Mouse (Mus musculus) gastrocnemius, adult 8-10 months (tissue): ENCODE measurements around the gene Vkorc1. TPM values are rescaled to one million over a fixed set of nuclear protein-coding genes. Genes with fewer than 3 reads are reported as not detected.
A peak's percentile ranks its signal among the peaks of the same experiment; 100 is the strongest.
"Not testable (repeated sequence)": the region's sequence is repeated elsewhere in the genome, so short reads cannot be mapped to it uniquely, and the experiment has no call there.

Experiments
- DNase-seq, 2 experiments: peaks; one replicate each; pipeline ENCODE4 v3.0.0; 2022; ENCODE audit warnings: low spot score in 2 of 2
- total RNA-seq, 4 experiments: library from RNA; stranded (reverse); gene quantifications; 2 replicates each; pipeline ENCODE4 v1.2.4; 2022

Vkorc1 gene
- total RNA-seq = 1 to 10 TPM; 5.3 to 9.9 (median 8.6) TPM

DNA sequence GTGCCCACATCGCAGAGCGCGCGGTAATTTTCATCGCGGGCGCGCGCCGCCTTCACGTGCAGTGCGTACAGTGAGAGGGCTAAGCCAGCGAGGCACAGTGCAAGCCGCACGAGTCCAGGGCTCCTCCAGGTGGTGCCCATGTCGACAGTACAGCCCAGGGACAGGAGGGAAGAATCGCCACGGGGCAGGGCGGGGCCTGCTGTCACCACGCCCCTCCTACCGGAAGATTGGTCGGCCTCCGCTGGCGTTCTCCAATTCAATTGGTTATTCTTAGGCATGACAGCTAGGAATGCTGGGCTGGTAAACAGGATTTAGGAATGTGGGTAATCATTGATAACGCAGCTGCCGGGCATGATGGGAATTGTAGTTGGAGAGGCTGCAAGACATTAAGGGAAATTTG is at the start of gene Vkorc1, which contains the start of gene Gm21974:
Vkorc1 (minus strand) TSS at position 176 of the 400 bp plus-strand sequence.
Gm21974 (minus strand) TSS at position 13 of the 400 bp plus-strand sequence.
- peak; percentile 95 for DNase-seq

DNA sequence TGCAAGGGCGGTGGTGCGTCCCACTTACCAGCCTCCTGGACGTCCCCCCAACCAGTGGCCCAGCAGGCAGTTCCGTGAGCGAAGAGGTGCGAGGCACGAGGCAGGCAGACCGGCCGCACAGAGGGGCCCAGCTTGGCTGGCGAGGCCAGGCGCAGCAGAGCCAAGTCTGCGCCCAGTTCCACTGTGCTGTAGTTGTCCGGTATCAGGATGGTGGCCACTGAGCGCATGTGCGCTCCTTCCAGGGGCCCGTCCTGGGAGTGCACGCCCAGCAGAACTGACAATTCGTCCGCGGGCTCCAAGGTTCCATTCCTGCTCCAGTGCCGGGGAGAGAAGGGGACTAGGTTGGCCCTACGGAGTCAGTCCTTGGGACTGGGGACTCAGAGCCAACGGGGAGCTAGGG is 49.2 kb upstream of the Vkorc1 start:
- no peak for DNase-seq

DNA sequence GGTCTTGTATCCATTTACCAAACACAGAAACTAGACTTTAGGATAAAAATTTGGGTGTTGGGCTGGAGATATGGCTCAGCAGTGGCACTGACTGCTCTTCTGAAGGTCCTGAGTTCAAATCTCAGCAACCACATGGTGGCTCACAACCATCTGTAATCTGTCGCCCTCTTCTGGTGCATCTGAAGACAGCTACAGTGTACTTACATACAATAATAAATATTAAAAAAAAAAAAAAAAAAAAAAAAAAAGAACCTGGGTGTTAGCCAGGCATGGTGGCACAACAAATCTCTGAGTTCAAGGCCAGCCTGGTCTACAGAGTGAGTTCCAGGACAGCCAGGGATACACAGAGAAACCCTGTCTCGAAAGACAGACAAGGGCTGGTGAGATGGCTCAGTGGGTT is 46.7 kb upstream of the Vkorc1 start:
- DNase-seq = not testable (repeated sequence)

DNA sequence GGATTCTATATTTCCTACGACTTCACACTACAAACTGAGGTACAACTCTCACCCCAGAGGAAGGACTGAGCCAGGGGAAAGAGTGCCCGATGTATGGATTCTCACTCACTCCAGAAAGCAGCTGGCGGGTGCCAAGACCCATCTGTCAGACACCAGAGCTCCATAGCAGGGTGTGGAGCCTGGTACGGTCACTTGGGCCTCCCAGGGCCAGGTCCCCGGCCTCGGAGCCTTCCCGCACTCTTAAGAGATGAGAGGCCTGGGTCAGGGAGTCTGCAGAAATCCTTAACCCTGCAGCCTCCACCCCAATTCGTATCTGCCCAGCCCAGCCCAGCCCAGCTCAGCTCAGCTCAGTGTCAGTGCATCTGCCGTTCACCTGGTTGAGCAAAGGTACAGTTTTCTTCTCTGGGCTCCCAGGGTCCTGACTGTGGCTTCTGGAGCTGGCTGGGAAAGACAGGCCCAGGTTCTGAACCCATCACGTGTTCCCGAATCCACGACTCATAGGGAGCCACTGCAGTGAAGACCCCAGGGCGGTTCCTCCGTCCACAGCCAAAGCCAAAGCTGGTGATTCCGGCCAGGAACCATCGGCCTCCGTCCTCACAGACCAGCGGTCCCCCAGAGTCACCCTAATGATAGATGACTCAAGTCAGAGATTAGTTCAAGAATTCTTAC is 40.9 kb upstream of the Vkorc1 start:
- no peak for DNase-seq

DNA sequence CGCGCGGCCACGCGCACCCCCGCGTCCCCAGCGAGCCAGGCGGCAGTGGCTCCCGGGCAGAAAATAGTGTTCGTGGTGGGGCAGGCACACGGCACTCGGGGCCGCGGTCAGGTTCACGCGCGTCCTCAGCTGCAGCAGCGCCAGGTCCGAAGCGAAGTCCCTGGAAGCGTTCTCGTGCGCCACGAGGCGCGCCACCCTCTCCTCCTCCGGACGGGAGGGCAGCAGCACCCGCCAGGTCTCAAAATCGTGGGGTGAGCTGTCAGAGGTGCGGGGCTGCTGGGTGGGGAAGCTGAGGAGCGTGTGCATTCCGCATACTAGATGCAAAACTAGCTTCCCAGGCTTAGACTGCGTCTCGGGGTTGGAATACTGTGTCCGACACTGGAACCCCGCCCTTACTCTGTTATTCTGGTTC is 40.3 kb upstream of the Vkorc1 start:
- no peak for DNase-seq

DNA sequence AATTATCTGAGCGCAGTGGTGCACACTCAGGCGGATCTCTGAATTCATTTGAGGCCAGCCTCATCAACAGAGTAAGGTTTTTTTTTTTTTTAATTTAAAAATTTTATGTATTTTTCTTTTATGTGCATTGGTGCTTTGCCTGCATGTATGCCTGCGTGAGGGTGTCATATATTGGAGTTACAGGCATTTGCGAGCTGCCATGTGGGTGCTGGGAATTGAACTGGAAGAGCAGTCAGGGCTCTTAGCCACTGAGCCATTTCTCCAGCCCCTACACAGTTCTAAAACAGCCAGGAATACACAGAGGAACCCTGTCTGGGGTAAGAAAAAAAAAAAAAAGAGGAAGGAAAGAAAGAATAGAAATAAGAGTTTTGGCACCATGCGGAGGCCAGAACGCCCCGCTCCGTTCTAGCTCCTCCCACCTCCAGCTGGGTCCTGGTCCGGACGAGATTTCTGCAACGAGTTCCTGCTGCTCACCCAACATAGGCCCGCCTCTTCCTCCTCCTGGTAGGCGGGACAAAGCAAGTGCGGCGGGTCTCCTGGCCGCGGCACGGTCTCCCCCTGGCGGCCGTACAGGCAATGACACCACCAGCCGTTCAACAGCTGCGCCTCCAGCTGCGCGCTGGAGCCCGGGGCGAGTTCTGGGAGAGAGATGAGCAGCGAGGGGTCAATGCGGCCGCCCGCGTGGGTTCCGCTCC is 39.8 kb upstream of the Vkorc1 start:
- peak; percentile 90 to 95 for DNase-seq

DNA sequence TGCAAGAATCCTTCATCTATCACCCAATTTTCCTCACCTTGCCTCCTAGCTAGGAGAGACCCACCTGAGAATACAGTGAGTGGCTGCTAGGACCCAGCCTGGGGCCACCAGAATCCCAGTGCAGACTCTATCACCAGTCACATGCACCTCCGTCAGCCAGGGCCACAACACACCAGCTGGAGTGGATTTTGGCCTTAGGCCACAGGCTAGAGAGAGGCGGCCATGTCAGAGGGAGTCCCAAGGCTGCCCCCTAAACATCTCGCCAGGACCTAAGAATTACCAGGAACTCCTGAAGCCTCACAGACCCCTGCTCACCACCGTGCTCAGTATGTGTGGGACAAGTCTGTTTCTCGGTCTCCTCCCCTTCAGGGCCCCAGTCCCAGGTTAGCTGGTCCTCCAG is 38.7 kb upstream of the Vkorc1 start:
- DNase-seq = no peak

DNA sequence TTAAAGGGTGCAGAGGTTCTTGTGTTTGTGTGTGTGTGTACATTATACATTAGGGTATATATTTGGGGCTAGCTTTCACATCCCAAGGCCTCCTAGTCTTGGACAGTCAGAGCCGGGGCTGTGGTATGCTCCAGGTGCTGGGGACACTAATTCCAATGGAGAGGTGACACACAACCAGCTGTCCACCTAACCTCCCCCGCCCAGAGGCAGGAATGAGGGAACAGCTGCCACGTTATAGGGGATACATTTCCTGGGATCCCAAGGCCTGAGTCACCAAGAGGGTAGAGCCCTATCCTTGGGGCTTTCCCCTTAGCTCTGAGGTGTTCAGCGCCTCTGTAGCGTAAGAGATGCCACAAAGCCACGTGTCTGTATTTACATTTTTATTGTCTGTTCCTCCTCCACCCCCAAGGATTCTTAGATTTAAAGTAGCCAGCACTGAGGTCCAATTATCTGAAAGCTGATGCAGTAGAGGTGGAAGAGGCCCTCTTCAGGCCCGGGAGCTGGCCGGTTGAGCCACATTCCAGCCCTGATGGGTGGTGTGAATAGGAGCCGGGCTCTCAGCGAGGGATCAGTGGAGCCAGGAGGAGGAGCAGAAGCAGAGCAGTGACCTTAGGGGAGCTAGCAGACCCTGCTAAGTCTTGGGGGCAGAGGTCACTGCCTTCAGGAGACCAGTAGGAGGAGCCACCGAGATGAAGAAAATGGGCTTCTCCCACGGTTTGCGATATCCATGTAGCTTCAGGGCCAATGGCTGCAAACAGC is 37.0 kb upstream of the Vkorc1 start:
- no peak for DNase-seq

DNA sequence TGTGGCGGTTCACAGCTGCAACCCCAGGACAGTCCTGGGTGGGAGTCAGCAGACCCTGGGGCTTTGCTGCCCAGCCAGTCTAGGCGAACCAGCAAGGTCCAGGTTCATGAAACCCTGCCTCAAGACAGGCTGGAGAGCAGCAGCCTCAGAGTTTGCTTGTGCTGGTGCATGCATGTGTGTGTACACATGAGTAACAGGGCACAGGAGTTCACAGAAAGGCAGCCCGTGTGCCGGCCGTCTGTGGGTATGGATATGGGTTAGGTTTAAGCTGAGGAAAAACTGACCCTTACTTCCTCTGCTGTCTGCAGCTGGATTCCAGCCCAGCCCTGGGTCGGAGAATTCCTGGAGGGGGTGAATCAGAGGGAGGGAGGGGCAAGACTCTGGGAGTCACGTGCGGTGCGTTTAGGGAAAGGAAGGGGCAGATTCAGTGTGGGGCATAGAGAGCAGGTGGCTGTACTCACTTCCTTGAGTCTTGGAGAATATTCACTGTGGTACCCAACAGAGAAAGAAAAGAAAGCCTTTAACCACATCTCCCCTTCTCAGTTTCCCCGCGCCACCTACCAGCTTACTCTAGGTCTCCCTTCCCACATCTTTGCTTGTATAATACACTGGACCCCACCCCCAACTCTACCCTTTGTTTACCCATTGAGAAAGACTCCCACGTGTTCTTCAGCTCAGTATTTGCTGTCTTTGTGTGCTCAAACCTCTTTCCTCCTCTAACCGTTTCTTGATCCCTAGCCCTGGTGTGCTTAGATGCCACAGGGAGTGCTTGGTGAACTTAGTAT is 36.1 kb upstream of the Vkorc1 start:
- DNase-seq = no peak

DNA sequence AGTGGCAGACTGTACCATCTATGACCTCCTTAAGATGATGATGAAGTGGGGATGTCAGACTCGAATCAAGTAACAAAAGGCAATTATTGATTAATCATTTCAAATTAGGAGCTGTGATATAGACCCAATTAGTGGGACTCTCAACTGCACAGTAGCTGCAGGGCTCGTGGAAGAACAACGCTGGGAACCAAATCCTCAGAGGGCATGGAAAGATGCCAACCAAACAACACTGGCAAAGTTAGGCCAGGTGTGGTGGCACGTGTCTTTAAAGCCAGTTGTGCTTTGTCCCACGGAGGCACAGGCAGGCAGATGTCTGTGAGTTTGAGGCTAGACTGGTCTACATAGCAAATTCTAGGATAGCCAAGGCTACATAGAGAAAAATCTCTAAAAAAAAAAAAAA is 35.2 kb upstream of the Vkorc1 start:
- DNase-seq = no peak

DNA sequence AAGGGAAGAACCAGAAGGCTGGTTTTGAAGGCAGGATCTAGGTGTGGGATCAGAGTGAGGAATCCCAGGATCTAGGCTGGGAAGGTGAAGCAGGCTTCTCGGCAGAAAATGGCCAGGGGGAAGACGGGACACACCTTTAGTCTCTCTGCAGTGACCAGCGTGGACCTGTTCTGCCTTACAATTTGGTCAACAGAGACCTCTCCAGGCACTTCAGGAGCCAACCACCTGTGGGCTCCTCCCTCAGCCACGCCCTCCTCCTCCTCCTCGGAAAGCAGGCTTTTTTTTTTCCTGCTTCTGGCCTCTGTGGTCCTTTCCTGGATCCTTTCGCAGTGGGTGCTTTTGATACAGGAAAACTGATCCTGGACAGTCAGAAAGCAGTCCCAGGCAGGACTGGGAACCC is 34.5 kb upstream of the Vkorc1 start, which contains the start of gene Prss8:
Prss8 (minus strand) TSS at position 182 of the 400 bp plus-strand sequence.
- no peak for DNase-seq

DNA sequence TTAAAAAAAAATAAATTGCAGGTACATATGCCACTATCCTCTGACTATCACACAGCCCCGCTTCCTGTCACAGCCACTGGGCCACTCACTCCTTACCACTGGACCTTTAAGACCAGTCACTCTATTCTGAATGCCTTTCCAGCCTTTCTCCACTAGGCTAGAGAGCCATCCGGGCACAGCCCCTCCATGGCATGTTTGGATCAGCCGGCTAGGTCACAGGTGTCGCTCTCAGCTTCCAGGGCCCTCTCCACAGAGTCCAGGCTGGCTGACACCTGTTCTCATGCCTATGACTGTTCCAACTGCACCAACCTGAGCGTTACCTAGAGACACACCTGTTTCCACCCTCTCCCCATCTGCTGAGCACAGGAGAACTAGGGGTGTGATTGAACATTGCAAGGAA is 33.2 kb upstream of the Vkorc1 start:
- no peak for DNase-seq

DNA sequence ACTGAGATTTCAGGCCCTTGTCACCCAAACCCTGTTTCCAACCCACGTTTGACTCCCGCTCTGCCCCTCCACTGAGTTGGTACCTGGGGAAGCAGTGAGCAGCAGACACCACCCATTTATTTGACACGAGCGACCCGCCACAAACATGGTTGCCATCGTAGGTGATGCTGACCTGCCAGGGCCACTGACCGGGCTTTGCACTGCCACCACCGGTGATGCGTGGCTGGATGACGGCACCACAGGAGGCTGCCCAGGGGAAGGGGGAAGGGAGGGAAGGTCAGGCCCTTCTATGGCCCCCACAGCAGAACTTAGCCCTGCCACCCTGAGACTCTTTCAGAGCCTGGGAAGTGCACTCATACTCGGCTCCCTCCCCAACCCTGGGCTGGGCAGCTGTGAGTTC is 32.3 kb upstream of the Vkorc1 start:
- DNase-seq = no peak

DNA sequence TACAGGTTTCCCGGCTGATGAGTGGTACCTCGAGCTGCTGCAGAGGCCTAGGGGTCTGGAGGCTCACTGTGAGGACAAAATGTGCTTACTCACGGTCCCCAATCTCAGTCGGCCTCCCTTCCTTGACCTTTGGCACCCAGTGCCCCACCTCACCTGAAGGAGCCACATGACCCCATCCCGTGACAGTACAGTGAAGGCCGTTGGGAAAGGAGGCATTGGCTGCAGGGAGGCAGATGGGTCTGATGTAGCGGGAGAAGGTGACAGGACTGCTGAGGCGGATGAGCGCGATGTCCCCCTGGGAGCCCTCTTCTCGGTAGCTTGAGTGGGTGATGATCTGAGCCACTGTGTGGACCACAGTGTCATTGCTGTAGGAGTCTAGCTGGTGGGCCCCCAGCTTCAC is 31.4 kb upstream of the Vkorc1 start:
- no peak for DNase-seq

DNA sequence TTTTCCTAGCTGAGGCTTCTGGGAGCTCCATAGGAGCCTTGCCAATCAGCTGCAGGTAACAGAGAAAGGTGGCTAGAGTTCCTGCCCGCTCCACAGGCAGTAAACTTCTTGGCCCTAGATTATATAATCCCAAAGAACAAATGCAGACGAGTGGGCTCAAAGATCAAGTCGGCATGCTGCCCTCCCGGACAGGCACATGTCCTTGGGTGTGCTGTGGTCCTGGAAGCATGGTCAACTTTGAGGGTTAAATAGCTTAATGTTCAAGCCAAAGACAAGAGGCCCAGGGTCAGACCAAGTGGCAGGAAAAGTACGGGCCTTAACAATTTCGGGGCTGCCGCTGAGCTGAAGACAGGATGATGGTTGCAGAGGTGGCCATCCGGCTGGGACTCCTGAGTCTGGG is 30.6 kb upstream of the Vkorc1 start:
- DNase-seq = no peak

DNA sequence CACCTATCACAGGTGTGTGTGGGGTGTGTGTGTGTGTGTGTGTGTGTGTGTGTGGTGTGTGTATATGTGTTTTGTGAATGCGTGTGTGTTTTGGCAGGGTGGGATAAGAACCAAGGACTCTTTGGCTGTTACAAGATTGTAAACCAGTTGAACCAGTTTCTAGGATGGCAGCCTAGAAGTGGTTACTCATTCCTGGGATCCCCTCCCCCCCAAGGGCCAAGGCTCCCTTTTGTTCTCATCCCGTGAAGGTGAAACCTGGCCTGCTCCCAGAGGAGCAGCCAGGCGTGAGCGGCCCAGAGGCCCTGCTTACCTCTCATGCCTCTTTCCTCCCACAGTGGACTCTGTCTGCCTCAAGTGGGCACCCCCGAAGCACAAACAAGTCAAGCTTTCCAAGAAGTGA is 29.8 kb upstream of the Vkorc1 start:
- DNase-seq = no peak

DNA sequence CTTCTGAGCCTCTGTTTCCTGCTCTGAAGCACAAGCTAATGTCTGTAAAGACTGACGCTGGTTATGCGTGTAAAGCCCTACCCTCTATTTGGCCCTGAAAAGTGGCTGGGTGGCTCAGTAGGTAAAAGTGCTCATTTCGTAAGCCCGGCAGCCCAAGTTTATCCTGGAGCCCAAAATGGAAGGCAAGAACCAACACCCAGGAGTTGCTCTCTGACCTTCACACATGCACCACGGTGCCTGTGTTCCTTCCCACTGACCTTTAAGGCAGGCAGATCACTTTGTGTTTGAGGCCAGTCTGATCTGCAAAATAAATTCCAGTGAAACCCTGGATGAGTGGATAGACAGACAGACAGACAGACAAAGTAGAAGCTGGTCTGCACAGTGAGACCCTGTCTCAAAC is 28.3 kb upstream of the Vkorc1 start:
- DNase-seq = no peak

DNA sequence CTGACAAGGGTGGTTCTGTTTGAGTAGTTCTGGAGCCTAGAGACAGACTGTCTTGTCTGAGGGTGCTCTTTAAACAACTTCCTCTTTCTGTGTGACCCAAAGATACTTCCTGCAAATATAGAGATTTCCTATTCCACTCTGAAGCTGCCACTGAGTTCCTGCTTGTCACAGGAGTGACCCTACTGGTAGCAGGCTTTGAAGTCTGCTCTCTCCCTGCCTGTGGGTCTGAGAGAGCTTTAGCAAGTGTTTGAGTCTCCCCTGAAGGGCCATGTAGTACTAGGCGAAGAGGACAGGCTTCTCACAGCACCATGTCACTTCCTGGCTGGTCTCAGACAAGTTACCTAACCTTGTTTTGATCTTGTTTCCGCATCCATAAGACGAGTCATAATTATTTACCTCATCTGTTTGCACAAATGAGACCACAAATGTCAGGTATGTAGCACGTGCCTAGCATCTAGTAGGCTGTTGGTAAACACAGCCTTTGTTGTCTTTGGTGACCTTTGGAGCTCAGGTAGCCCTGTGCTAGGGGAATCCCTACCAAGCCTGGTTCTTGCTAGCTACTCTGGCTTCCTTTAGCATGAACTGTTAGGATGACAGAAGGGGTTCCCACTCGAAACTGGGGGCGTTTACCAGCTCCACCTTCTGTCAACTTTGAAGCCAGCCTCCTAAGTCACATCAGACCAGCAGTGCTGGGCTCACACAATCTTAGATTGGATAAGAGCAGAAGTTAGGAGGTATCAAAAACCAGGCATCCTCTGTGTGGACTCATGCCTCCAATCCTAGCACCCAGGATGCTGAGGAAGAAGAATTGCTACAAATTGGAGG is 27.2 kb upstream of the Vkorc1 start:
- DNase-seq = no peak

DNA sequence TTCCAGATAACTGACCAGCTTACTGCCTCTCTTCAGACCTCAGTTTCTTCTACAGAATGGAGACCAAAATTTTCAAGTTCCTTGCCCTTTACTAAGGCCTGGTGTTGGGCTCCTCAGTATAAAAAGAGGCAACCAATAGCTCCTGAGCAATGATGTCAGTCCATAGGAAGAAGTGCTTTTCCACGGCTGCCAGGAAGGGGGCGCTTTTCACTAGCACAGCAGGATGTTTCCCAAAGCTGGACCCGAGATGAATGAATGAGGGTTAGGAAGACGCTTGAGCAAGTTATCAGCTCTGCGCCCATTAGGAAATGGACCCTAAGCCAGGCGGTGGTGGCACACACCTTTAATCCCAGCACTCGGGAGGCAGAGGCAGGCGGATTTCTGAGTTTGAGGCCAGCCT is 26.1 kb upstream of the Vkorc1 start:
- DNase-seq = no peak

DNA sequence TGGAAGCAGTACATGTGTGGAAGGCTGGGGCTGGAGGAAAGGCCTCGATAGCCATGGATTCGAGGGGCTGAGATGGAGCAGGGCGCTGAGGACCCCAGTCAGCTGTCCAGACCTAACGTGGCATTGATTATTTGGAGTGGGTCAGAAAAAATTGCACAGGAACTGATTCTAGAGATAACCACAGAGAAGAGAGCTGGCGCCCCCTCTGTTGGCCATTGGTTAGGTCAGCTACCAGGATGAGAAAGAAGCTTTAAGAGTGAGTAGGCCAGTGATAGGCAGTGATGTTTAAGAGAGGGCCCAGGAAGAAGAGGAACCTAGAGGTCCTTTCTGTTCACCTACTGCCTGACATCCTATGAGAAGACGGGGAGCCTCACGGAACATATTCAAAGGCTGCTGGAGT is 23.9 kb upstream of the Vkorc1 start:
- DNase-seq = no peak

DNA sequence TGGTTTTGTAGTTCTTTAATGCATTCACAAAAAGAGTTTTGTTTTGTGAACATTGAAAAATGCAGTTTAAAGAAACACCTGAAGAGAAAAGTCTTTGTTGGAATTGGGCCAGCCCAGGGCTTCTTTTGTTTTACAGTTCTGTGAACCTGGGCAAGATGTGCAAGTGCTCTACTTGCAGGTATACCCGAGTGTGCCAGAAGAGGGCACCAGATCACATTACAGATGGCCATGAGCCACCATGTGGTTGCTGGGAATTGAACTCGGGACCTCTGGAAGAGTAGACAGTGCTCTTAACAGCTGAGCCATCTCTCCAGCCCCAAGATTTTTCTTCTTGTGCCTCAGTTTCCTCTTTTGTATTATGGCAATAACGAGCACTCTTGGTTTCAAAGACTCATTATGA is 22.8 kb upstream of the Vkorc1 start:
- no peak for DNase-seq
